Mouse (Mus musculus) v-Abl transformed pro-B cells (cell line): ENCODE data around the gene 4933425L06Rik.

Experiments
- in situ Hi-C, 2 experiments: fragments of 400-800 bp; cut with MboI; formaldehyde crosslinking; loops; one replicate each; pipeline ENCODE4 v1.15.1; 2025; ENCODE audit not compliant: unreplicated experiment in 2 of 2

4933425L06Rik gene

DNA sequence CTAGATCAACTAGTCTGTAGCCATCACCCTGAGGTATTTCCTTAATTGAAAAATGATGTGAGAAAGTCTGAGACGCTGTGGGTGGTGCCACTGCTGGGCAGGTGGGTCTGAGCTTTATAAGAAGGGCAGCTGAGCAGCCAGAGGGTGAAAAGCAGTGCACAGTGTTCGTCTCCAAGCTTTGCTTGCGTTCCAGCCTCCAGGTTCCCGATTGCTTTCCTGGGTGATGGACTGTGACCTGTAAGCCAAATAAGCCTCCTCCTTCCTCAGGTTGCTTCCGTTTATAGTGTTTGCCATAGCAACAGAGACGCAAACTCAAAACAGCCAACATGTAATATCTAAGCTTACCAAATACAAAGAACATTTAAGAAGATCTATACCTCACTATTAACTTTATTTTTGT lies 50.4 kb downstream of the 4933425L06Rik start:
- in situ Hi-C loops = no loop called here

DNA sequence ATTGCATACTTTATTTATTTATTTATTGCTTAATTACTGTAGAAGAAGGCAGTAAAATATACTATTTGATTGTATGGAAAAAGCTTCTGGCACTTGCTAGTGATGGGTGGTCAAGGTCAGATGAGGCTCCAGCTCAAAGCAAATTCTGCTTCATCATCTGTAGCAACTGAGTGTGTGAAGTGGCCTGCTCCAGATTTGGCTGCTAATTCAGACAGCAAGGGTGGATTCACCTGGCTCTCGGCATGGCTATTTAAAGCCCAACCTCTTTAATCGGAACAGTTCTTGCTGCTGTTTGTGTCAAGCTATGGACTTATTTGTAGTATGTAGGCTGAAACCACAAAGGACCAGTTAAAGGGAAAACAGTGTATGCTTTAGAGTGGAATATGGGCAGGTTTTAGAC lies 50.9 kb downstream of the 4933425L06Rik start:
- in situ Hi-C loops = no loop called here

GRCm38 (mm10) chr13:105134397-105134796 lies 52.5 kb downstream of the 4933425L06Rik start:
- in situ Hi-C loops = no loop called here

DNA sequence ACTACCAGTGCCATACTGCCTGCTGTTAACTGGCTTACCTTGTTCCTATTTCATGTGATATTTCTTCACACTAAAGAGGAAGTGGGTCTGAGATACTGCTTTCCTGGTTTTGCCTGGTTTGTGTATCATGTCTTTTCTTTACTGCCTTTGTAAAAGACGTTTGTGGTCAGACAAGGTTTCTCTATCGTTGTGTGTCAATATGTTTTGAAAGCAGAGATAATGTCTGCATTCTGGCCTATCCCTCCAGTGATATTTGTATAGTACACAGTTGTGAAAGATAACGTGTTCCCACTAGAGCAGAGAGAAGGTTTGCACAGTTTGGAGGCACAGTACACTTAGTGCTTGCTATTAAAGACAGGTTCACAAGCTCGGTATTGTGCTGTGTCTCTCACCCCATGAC lies 58.0 kb downstream of the 4933425L06Rik start:
- in situ Hi-C loops = loop anchor here in 1 of 2 experiments (5.0 kb wide), 1 partner anchor 73 kb away; no protein-coding TSS in a partner anchor

DNA sequence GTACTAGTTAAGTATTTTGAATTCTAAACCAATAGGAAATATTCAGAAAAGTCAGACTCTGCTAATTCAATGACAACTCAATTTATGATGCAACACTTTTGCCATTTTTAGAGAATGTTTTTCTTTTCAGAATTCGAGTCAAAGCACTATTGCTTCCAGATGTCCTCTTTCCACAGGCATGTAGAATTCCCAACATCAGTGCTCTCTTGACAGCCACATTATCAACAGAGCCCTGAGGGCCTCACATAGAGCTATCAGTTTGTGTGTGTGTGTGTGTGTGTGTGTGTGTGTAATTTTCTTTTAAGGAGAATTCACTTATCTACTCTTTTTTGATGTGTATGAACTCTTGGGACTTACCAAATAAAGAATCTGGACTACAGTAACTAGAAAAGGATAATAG lies 64.9 kb downstream of the 4933425L06Rik start:
- in situ Hi-C loops = no loop called here

- in situ Hi-C loops = no loop called here
Measured at GRCm38 (mm10) chr13:105147795-105148418, 66.0 kb downstream of the 4933425L06Rik start.

- in situ Hi-C loops = no loop called here
Measured at GRCm38 (mm10) chr13:105150006-105150405, 68.1 kb downstream of the 4933425L06Rik start.

GRCm38 (mm10) chr13:105153955-105154354 lies 72.0 kb downstream of the 4933425L06Rik start:
- in situ Hi-C loops = no loop called here

DNA sequence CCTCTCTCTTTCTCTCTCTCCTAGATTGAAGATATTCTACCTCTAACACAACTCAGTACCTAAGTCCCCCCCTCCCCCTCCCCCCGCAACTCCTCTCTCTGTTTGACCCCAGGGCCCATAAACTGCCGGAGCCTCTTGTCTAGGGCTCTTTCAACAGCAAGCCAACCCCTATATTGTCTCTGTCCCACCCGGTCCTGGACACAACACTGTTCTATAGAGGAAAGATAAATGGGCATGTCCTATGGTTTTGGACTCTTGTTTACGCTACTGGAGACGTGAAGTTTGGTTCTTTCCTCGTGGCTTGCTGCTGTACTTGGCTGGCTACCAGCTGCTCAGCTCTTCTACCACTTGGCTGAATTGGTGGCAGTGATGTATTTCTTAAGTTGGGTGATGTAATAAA lies 83.5 kb downstream of the 4933425L06Rik start:
- in situ Hi-C loops = no loop called here
